Mouse (Mus musculus) heart, postnatal 4 days (tissue): ENCODE measurements around the gene Mrps21. TPM values are rescaled to one million over a fixed set of nuclear protein-coding genes. Genes with fewer than 3 reads are reported as not detected.
"Not testable (repeated sequence)": the region's sequence is repeated elsewhere in the genome, so short reads cannot be mapped to it uniquely, and the experiment has no call there.

Experiments
- DNase-seq: peaks from one replicate; pipeline ENCODE4 v3.0.0; 2021
- total RNA-seq, 2 experiments: library from RNA; stranded (reverse); gene quantifications; 2 replicates each; pipeline ENCODE4 v1.2.3; 2021

Mrps21 gene
- total RNA-seq, 2 experiments from 2014 or later, result 250 TPM

DNA sequence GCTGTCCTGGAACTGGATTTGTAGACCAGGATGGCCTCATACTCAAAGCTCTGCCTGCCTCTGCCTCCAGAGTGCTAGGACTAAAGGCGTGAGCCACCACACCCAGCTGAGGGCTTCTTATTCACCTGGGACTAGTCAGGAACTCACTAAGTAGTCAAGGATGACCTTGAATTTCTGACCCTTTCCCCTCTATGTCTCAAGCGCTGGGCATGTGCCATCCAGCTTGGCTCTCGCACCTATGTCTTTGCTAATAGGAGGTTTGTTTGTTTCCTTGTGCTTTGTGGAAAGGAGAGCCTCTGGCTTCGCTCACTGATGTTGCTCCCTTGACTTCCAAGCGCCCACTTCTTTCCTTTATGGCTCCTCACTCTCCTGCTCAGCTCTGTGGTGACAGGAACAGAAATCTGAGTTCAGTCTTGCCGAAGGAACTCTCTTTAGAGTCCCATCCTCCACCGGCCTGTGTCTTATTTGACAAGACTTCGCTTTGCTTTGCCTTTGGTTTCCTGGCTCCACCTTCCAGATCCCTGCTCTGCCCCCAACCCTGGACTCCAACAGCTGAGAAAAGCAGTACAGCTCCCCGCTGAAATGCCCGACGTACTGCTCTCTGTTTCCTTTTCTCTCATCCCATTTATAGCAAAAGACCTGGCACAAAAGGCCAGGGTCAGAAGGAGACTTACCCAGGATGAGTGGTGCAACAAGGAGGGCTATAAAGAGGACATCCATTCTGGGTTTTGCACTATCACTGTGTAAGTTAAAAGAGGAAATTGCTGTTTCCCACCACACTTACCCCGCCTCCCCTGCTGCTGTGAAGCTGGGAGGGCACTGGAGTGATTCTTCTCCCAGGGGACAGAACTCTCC lies 20.1 kb upstream of the Mrps21 start, which contains the start of gene BC028528:
Gene BC028528, minus strand, starts transcription at position 795 of the 855 bp plus-strand sequence.
- peak; percentile 61 for DNase-seq

DNA sequence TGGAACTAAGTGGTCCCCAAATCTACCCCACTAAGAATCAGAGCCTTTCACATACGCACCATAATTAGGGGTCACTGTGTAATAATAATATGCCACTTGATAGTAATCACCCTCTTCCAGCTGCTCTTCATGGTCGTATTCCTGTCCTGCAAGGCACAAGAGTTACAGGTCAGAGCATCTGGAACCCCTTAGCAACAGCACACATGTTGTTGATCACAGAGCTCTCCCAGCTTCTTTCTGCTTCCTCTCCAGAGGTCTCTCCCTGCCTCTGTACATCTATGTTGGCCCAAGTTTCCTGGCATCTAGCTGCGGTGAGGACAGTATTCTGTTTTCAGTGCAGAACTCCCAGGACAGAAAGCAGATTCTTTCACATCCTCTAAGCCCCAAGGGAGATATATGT lies 18.3 kb upstream of the Mrps21 start:
- DNase-seq, result no peak

GRCm38 (mm10) chr3:95887596-95887995 lies 16.3 kb upstream of the Mrps21 start:
- DNase-seq, result no peak

DNA sequence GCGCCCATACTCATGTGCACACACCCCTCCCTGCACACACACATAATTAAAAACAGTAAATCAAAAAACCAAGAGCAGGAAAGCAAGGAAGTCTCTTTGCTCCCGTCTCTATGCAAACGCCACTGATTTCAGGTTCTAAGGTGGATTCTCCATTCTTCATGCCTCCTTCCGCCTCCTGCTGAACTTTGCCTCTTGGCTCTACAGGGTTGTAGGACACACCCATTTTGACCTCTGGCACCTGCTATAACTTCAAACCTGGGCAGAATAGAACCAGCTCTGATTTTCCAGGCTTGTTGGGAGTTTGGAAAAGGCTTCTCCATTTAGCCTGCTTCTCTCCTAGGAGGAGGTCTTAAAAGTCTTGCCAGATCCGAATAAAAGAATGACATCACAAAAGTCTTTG lies 13.1 kb upstream of the Mrps21 start:
- DNase-seq, result no peak

DNA sequence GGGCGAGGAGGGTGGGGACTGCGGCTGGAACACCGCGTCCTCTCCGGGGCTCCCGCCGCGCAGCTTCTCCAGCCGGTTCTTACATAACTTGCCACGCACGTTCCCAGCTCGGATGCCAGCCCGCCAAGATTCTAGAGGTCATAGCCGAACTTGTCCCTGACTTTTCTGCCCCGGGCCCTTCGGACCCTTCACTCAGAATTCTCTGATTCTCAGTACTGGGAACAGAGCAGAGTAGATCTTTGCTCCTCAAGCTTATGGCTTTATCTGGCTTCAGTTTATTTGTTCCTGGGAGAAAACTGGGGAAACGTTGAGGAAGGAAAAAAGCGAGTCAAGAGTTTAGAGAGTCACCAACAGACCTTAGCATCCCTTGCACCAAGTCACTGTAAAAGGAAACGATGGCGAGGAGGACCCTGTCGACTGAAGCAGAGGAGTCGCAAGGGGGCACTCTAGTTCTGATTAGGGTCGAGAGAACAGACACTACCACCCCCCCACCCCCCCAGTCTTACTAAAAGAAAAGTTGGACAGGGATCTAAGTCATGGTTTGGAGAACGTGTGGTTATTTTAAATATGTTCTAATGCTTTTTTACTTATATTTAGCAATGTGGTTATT lies 11.6 kb upstream of the Mrps21 start:
- peak; percentile 87 for DNase-seq

GRCm38 (mm10) chr3:95881979-95882815 lies 10.9 kb upstream of the Mrps21 start, which contains the start of gene Ciart:
Ciart (minus strand) TSS chr3:95882251.
- peak; percentile 93 for DNase-seq

DNA sequence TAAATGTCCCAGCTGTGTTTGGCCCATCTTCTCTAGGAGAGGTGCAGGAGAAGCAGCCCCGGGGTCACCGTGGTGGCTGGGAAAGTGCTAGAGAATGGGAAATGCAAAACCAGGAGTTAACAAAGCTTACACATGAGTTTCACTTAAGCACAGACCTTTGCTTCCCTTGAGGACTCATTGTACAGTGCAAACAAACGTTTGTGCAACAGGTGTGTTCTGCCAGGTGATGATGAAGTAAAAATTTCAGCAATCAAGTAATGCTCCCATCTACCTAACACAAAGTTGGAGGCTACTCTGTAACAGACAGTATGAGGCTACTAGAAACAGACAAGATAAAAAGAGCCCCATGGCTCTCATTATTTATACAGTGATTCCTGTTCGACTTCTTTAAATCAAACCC lies 7.7 kb upstream of the Mrps21 start:
- no peak for DNase-seq

DNA sequence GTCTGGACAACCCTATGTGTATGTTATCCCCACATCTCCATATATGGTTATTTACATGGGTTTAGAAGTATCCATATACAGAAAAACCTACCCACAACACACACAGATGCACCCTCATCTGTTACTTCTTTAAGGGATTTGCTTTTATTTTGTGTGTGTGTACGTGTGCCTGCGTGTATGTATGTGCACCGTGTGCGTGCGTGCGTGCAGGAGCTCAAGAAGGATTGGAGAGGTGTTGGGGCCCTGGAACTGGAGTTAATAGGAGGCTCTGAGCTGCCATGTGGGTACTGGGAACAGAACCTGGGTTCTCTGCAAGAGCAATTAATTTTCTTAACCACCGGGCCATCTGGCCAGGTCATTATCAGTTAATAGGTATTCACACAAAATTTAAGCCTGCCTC lies 729 bp upstream of the Mrps21 start:
- no peak for DNase-seq

- DNase-seq, result no peak
Measured at GRCm38 (mm10) chr3:95870976-95871375, 343 bp downstream of the Mrps21 start.

- no peak for DNase-seq
Measured at GRCm38 (mm10) chr3:95867408-95867807, 3.9 kb downstream of the Mrps21 start.

- DNase-seq, result no peak
Measured at GRCm38 (mm10) chr3:95866071-95866470, 5.2 kb downstream of the Mrps21 start.

GRCm38 (mm10) chr3:95865571-95865970 lies 5.7 kb downstream of the Mrps21 start:
- DNase-seq, result no peak

GRCm38 (mm10) chr3:95865050-95865449 lies 6.3 kb downstream of the Mrps21 start:
- DNase-seq, result no peak

GRCm38 (mm10) chr3:95863578-95863977 lies 7.7 kb downstream of the Mrps21 start:
- no peak for DNase-seq

DNA sequence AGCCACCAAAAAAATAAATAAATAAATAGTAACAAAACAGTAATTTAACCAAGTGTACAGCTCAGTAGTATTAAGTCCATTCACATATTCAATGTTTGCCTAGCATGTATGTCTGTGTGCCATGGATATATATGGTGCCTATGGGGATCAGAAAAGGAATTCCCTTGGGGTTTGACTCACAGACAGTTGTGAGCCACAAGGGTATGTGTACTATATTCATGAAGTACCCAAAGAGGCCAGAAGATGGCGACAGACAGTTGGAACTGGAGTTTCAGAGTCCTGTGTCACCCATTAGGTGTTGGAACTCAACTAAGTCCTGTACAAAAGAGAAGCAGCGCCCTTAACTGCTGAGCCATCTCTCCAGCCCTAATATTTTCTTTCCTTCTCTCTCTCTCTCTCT lies 9.5 kb downstream of the Mrps21 start:
- DNase-seq, result peak; percentile 87

GRCm38 (mm10) chr3:95861216-95861615 lies 10.1 kb downstream of the Mrps21 start:
- DNase-seq, result peak; percentile 22

DNA sequence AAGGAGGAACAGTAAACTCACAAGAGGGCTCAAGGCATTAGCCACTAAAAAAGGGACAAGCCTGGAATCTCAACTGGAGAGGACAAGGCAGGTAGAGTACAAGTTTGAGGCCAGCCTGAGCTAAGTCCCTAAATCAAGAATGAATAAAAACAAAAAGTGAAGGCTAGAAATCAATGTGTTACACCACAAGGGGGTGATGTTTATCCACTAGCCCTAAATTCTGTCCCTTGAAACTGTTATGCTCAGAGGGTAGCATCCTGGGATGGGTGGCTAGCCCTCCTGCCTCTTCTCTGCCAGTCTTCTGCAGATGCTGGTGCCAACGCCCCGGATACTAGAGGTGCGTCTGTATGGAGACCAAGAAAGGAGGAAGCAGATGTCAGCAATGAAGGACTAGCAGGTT lies 11.0 kb downstream of the Mrps21 start:
- DNase-seq, result no peak

DNA sequence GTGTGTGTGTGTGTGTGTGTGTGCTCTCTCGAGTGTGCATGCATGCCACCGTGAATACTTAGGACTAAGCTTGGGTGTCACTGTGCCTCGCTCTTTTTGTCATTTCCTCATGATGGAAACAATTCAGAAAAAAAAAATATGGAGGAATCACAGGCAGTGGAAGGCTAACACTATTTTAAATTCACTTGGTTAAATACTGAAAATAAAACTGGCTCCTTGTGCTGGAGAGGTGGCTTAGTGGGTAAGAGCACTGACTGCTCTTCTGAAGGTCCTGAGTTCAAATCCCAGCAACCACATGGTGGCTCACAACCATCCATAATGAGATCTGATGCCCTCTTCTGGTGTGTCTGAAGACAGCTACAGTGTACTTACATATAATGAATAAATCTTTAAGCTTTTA lies 13.0 kb downstream of the Mrps21 start:
- DNase-seq, result not testable (repeated sequence)

DNA sequence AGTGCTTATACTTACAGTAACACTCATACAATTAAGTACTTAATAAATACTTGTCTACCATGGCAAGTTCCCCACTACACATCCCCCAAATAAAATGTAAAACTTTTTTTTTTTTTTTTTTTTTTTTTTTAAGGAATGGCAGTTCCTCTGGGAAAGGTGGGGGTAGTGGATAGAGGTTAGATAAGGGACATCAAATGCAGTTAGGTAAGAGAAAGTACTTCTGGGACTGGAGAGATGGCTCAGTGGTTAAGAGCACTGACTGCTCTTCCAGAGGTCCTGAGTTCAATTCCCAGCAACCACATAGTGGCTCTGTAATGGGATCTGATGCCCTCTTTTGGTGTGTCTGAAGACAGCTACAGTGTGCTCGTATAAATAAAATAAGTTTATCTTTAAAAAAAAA lies 14.3 kb downstream of the Mrps21 start:
- DNase-seq, result not testable (repeated sequence)

- DNase-seq, result no peak
Measured at GRCm38 (mm10) chr3:95856115-95856514, 15.2 kb downstream of the Mrps21 start.

- DNase-seq, result peak; percentile 96
Measured at GRCm38 (mm10) chr3:95855502-95856089, 15.7 kb downstream of the Mrps21 start, which contains the start of gene Prpf3. Prpf3 (minus strand) TSS chr3:95855885.

- DNase-seq, result no peak
Measured at GRCm38 (mm10) chr3:95851317-95851716, 20.0 kb downstream of the Mrps21 start.
